Mouse (Mus musculus) kidney, adult 2 months (tissue): Measurements from ENCODE around the gene Plcl1.

Source experiments
- CTCF ChIP-seq: fragments of 200-500 bp; conservative IDR thresholded peaks from 2 replicates; pipeline ENCODE4 v1.5.1; 2011; ENCODE audit warnings: low read depth, mild to moderate bottlenecking, control low read depth, low read length, moderate library complexity, mixed read lengths; ENCODE audit not compliant: insufficient read depth, insufficient read length
- POLR2A ChIP-seq: fragments of 200-500 bp; IDR thresholded peaks from one replicate; pipeline ENCODE4 v1.6.1; 2011; ENCODE audit warnings: low read depth, low read length, control low read depth

DNA sequence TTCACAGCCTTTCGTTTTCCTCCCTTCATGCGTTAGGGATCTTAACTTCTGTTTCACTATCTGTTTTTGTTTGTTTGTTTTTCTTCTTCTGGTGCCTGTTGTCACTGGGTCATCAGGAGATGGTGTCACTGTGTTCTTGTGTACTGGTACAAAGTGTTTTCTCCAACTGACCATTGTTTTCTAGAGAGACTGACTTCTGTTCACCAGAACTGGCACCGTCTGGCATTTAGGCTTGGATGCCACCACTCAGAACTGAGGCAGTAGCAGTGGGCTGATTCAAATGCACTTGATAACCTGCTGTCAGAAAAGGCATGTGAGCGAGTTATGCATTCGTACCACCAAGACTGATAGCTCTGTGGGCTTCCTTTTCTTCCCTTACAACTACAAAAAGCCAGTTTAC is 342.8 kb downstream of the Plcl1 start:
- TF ChIP-seq CTCF (no peak), POLR2A (no peak)
